Mouse (Mus musculus): ENCODE results near the gene Trim69.

Gene Trim69

DNA sequence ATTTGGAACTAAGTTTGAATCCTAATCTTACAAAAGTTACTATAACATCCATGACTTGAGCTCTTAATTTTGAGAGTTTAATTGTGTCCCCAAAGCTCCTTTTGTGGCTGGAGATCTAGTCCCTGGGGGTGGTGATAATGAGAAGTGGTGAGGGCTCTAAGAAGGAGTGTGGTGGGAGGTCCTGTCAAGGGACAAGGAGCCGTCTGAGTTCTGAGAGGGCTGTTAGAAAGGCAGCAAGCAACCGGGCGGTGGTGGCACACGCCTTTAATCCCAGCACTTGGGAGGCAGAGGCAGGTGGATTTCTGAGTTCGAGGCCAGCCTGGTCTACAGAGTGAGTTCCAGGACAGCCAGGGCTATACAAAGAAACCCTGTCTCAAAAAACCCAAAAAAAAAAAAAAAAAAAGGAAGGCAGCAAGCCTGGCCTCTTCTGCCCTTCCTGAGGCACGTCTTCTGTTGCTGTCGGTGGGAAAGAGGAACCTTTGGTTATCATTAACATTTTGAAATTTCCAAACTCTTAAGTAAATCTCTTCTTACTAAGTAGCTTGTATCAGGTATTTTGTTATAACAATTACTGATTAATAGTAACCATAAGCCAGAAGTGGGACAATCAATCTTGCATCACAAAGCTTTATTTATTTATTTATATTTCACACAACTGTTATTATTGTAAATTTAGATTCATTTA is 6.7 kb upstream of the Trim69 start:
- DNase-seq (ENCODE audit: low spot score in 2 of 2), result no peak

DNA sequence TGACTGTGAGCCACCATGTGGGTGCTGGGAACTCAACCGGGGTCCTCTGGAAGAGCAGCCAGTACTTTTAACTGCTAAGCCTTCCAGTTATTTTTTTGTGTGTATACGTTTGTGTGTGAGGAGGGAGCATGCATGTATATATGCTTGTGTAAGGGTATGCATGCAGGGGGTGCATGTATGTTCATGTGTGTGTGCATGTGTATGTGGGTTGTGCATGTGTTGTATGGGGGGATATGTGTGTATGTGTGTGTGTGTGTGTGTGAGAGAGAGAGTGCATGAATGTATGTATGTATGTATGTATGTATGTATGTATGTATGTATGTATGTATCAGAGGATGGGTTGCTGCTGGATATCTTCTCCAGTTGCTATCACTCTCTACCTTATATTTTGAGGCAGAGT is 6.0 kb upstream of the Trim69 start:
- DNase-seq (ENCODE audit: low spot score in 2 of 2), result no peak

DNA sequence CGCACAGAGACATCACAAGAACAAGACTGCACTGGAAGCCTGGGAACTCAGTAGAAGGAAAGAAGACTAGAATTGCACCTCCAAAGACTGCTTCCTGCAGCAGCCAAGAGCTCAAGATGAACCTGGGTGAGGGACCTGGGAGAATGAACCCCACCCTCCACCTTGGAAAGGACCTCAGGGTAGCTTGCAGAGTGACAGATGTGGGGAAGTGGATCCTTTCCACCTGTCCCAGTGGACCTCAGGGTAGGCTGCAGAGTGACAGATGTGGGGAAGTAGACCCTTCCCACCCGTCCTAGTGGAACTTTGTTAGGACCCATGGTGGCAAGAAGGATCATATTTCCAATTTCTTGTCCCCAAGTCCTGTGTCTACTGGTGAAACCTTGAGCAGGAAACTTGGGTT is 5.2 kb upstream of the Trim69 start:
- no peak for DNase-seq (ENCODE audit: low spot score in 2 of 2)

DNA sequence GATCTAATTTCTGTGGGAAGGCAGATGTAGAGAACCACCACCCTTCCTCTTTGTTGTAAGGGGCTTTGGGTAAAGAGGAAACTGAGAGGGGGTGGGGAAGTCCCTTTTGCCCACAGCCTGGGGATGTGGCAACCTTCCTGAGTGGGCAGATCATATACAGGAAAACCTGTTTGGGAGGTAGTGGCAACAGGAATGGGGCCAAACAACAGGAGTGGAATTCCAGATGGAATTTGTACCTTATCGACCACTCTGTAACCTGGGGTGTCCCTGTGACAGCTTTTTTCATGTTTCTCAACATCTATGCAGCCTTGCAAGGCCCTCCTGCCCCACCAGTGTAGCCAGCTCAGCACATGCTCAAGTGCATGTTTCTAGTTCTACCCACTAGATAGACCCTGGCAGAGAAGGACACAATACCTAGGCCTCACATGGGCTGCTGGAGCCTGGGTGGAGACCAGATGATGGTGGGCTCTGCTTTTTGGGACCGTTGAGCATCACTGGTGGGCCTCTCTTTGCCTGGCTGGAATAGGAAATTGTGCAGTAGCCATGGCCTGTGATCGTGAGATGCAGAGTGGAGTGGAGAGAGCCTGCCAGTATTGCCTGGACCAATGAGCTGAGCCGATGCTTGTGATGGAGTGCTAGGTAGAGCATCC is 4.3 kb upstream of the Trim69 start:
- DNase-seq (ENCODE audit: low spot score in 2 of 2), result no peak

DNA sequence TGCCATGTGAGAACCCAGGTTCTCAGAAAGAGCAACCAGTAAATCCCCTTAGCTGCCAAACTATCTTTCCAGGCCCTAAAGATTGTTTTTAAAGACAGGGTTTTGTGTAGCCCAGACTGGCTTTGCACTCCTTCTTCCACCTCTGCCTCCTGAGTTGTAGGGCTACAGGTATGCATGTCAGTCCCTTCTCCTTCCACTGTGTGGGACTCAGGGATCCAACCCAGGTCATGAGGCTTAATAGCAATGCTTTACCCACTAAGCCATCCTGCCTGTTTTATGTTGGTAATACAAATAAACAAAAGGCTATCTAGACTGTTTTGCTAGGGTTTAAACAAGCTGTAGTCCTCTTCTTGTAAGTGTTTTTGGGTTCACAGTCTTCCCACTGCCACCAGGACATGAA is 2.9 kb upstream of the Trim69 start:
- DNase-seq (ENCODE audit: low spot score in 2 of 2), result no peak

DNA sequence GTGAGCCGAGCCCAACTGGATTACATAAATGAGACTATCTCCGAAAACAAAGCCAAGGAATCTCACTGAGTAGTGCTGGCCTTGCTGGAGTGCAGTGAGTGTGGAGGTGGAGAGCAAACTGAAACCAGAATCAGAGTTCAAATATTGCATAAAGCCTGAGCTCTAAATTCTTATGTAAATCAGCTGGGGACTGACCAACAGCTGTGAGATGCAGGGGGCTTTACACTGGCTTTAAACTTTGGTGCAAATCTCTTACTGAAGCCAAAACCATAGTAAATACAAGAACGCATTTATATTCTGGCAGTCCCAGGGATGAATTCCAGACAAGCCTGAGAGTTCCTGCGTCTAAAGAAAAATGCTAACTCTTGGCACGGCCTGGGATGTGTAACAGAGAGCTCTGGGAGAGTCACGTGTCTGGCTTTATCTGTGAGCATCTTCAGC is 2.1 kb upstream of the Trim69 start:
- no peak for DNase-seq (ENCODE audit: low spot score in 2 of 2)

DNA sequence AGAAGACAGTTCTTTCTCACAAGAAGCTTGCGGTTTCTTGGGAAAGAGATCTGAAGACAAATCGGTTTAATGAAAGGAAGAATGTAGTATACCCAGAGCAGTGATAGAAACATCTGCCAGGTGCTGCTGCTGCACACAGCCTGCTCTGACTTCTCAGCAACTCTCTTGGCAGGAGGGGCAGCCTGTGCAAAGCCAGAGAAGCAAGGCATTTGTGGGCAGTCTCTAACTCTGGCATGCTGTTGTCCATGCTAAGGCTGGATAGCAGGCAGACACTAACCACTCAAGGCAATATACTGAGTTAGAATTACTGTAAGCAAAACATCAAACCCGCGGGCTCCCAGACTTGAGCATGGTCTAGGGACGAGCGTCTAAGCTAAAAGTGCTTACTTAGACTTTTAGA is 833 bp upstream of the Trim69 start:
- no peak for DNase-seq (ENCODE audit: low spot score in 2 of 2)

DNA sequence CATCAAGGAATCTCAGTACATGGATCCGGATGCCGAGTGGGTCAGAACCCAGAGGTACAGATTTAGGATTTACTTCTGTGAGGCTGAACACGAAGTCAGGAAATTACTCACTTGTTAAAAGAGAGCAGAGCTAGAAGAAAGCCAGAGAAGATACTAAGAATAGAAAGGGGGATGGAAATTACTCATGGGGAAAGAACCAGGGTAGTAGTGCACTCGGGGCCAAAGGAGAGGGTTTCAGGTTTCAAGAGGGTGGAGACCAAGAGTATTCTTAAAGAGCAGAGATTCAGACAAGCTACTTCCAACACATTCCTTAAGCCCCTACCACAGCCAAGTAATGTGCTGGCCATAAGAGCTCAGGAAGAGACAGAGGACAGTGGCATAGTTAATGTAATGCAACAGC is 1.0 kb downstream of the Trim69 start:
- DNase-seq (ENCODE audit: low spot score in 2 of 2), result no peak

DNA sequence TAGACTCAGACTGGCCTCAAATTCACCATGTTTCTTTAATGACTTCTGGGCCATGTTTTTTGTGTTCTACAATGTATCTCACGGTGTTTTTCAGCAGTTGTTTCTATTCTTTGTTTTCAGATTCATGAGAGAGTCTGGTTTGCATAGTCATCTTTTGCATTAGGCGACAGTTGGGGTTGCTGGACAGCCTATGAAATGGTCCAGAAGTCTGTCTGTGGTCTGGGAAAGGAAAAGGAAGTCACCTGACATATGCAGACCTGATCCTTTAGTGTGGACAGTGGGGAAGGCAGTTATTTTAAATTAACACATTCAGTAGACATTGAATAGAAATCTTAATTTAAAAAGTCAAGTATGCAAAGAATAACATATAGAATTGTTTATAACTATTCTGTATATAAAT is 2.0 kb downstream of the Trim69 start:
- no peak for DNase-seq (ENCODE audit: low spot score in 2 of 2)

DNA sequence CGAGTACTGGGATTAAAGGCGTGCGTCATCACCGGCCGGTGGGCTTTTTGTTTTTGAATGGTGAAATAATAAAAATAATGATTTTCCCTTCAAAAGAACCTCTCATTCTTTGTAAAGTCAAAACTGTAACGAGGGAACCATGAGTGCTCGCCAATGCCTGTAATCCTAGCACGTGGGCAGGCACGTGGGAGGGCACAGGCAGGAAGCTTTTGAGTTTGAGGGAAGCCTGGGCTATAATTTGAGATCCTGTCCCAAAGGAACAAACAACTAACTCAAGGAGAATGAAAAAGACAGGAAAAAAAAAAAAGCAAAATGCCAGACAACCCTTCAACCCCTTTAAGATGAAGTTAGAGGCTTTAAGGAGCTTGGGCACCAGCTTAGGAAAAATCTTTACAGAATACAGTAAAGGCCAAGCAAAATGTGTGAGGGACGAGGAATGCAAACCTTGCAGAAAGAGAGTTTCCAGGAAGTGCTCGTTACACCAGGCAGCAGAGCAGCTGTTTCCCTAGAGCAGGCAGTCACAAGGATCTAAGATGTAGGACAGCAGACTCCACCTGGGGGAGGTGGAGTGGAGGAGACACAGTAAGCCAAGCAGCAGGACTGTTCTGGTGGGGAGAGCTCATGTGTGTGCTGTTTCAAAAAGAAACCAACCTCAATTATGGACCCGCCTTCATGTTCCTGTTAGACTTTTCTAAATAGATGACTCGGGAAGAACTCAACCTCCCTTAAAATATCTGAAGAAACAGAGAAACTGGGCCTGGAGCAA is 3.1 kb downstream of the Trim69 start:
- DNase-seq (ENCODE audit: low spot score in 2 of 2), result no peak

DNA sequence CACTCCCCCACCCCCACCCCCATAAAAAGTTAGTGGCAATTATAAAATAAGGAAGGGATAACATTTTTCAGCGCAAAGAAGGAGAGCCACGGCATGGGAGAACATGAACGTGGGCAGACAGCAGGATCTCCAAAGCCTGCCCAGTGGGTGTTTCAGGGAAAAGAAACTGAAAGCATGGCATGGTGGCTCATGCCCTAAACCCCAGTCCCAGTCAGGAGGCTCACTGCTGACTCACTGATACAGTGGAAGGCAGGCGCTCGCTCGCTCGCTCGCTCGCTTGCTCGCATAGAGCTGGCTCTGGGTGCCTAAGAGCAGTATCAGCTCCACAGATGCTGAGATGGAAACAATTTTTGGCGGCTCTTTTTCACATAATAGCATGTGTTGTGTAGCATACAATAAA is 3.8 kb downstream of the Trim69 start:
- no peak for DNase-seq (ENCODE audit: low spot score in 2 of 2)

DNA sequence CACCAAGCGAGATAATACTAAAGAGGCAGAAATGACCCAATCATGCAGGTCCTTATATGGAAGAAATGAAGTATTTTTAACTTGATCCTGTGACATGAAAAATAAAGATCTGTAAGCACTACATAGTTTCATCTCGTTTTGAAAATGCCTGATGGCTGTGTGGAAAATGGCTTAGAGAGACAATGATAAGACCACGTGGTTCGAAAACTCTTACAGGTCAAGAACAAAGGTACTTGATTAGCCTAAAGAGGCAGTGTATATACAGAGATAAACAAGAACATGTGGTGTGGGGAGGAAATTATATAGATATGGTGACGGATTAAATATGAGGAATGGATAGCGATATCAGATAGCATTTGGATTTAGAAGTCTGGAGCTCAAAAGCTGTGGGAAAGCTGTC is 10.8 kb downstream of the Trim69 start:
- no peak for DNase-seq (ENCODE audit: low spot score in 2 of 2)

DNA sequence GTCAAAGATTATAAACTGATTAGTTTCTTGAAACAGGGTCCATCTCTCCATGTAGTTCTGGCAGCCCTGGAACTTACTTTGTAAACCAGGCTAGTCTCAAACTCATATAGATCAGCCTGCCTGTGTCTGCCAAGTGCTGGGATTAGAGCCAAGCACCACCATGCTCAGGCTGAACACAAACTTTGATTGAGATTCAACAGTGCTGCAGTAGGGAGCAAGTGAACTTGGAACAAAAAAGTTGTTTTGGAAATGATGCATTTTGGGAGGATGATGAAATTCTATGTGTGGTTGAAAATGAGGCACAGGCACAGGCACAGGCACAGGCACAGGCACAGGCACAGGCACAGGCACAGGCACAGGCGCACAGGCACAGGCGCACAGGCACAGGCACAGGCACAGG is 11.7 kb downstream of the Trim69 start:
- peak; percentile 40 to 58 for DNase-seq (ENCODE audit: low spot score in 2 of 2)

DNA sequence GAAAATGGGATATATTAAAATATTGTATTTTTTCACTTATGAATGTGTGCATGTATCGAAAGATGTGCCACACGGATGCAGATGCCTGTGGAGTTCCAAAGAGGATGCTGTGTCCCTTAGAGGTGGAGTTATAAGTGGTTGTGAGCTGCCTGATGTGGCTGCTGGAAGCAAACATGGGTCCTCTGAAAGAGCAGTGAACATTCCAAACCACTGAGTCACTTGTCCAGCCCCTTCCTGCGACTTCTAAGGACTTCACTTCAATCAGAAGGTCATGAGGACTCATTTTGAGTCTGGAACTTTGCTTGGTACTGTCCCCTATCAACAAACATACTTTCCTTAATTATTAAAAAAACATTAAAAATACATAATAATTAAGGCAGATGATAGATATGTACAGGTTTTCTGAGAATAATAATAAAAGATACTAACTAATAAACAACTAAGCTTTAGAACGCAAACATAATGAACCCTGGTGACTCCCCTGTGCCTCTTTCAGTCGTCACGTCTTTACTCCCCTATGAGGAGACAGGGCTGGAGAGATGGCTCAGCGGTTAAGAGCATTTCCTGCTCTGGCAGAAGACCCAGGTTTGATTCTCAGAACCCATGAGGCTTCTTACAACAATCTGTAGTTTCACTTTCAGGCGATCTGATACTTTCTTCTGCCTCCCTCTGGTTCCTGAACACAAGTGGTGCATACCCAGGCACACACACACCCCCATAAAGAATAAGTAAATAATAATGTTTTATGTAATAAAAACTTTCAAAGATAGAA is 19.7 kb downstream of the Trim69 start:
- no peak for DNase-seq (ENCODE audit: low spot score in 2 of 2)

DNA sequence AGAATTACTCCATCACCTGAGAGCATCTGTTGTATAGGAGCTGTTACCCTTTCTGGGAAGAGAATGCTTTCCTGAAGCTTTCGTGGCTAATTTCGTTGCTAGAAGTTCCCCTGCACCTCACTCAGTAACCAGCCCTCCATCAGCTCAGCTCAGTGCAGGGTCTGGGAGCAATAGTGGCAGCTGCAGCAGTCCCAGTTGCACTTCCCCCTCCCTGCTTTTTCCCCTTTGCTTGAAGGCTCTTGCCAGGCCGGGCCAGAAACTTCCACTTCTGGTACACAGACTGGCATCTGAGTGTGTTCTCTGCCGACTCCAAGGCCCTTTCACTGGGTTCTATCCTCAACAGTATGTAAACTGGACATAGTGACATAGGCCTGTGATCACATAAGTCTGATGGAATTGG is 24.6 kb downstream of the Trim69 start:
- no peak for DNase-seq (ENCODE audit: low spot score in 2 of 2)

DNA sequence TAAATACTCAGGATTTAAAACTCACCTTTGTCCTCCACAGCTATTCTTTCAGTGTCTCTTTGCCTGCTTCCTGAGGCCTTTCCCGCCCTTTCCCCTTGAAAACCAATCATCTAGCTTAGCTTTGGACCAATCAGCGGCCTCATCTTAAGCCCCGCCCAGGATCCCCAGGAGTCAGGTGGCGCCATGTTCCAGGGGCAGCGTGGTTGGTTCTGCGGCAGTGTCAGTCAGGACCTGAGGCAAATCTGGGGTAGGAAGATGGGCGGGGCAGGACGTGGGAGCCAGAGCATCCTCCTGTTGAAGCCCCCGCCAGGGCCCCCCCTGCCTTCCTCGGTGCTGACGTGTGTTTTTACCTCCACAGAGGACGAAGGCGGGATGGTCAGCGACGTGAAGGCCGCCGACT is 25.6 kb downstream of the Trim69 start, which contains the start of the genes Patl2 and Terb2:
Patl2 (minus strand) TSS at position 84 of the 400 bp plus-strand sequence.
Terb2 (plus strand) TSS at position 167 of the 400 bp plus-strand sequence.
- no peak for DNase-seq (ENCODE audit: low spot score in 2 of 2)

DNA sequence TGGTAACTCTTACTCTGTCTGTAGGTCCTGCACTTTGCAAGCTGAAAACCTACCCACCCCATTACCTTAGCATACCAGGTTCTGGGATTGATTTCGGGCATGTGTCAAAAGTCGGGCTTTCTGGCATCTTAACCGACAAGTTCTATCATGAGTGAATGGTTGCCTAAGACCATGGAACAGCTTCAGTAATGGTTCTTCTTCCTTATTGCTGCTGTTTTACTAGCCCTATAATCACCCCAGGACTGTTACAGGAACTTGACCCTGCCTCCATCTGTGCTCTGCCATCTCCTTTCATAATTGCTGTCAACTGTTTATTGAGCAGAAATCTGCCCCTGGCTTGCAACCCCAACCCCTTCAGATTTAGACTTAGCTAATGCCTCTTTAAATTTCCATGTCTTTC is 26.3 kb downstream of the Trim69 start:
- DNase-seq (ENCODE audit: low spot score in 2 of 2), result no peak

DNA sequence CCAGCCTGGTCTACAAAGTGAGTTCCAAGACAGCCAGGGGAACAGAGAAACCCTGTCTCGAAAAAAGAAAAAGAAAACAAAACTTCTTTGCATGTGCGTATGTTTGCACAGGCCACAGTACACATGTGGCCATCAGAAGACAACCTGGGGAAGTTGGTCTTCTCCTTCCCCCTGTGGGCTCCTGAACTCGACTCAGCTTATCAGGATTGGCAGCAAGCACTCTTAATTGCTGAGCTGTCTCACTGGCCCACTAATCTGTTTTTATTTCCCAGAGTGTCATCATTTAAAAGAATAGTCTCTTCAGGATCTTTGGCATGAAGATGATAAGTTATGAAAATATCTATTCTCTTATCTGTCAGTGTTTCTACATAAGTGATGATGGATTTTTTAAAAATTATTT is 31.3 kb downstream of the Trim69 start:
- no peak for DNase-seq (ENCODE audit: low spot score in 2 of 2)

DNA sequence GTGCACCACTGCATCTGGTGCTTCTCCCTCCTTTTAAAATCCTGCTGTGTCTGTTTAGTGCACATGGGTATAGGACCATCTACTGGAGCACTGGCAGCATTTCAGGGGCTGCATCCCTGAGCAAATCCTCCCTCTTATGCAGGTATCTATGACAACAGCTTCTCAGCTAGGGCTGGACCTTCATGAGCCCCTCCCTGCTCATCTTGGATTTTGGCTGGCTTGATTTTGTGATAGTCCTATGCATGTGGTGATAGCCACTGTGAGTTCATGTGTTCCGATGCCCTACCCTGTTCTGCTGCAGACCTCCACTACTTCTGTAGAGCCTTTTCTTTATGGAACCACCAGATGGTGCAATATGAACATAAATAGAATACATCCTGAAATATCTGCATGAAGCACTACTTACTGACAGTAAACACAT is 34.0 kb downstream of the Trim69 start:
- DNase-seq (ENCODE audit: low spot score in 2 of 2), result peak; percentile 36 to 50

DNA sequence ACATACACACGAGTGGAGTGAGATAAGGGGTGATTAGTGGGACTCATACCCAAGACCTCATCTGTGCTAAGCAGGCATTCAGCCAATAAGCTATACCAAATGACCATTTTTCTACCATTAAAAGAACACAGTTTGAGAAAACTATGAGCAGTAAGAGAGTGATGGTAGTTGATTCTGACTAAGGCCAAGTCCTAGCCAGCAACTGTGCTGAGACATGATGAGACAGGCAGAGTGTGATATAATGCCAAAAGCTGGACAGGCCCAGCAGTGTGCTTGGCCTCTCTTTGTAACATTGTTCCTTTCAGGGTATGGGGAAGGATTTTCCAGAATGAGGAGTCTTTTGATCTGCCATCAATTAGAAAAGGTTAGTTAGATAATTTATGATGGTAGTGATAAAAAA is 41.0 kb downstream of the Trim69 start:
- DNase-seq (ENCODE audit: low spot score in 2 of 2), result no peak

DNA sequence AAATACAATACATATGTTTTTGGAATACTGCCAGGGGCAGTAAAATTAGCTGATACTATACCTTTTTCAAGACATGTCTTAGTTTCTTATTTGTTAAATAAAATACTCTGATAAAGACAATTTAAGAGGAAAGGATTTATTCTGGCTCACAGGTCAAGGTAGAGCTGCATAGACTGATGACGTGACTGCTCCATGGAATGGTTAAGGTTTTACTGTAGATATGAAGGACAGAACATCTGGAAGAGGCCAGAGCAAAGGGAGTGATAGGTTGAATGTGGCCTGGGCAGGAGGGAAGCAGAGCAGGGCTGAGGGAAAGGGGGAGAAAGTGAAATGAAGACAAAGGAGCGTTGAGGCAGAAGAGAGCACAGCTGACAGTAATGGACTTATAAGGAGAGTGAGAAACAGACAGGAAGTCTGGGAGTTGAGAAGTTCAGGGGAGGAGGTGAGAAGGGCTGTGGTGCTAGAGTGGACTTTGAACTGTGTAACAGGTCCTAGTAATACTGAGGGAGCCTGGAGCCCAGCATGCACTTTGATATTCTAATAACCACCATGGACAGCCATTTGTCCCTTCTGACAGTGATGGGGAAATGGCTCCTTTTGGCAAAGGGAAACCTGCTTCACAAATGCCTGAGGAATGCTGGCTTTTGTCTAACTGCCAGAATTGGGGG is 46.1 kb downstream of the Trim69 start:
- DNase-seq (ENCODE audit: low spot score in 2 of 2), result no peak

Data from right cerebral cortex, postnatal 10 days (tissue).